Mouse (Mus musculus) lung, adult 2 months (tissue): ENCODE data around the gene Atp1a1. TPM values are rescaled to one million over a fixed set of nuclear protein-coding genes. Genes with fewer than 3 reads are reported as not detected.
A peak's percentile ranks its signal among the peaks of the same experiment; 100 is the strongest.

Experiments
- DNase-seq: peaks from one replicate; pipeline ENCODE4 v3.0.0; 2022
- H3K4me1 ChIP-seq: fragments of 200-500 bp; 2 replicates; pipeline ENCODE4 v1.6.1; 2011; ENCODE audit warnings: low read length; ENCODE audit not compliant: control insufficient read depth, insufficient read depth
- H3K4me3 ChIP-seq: fragments of 200-500 bp; replicated peaks from 2 replicates; pipeline ENCODE3; 2011; ENCODE audit warnings: low read depth, mild to moderate bottlenecking, control low read depth, low read length; ENCODE audit errors: extremely low read depth
- CTCF ChIP-seq: fragments of 200-500 bp; IDR thresholded peaks from 2 replicates; pipeline ENCODE4 v1.5.1; 2011; ENCODE audit warnings: mild to moderate bottlenecking, low read length, control low read depth; ENCODE audit not compliant: insufficient read depth
- POLR2A ChIP-seq: fragments of 200-500 bp; IDR thresholded peaks from 2 replicates; pipeline ENCODE4 v1.6.1; 2011; ENCODE audit warnings: low read depth, mild to moderate bottlenecking, control low read depth, low read length, borderline replicate concordance; ENCODE audit errors: extremely low read depth
- WGBS: fragments of 180-500 bp; shearing (Covaris S2); methylation state at CpG from one replicate; pipeline ENCODE4 v1.1.7; 2018; 5-methylcytosine and 5-hydroxymethylcytosine counted together
- polyA plus RNA-seq: library from polyadenylated mRNA; depleted of rRNA; stranded (reverse); fragments of >200 nt; gene quantifications from 2 replicates; pipeline ENCODE4 v1.2.3, GENCODE M21; 2012

Gene Atp1a1
- polyA plus RNA-seq, 1 experiment = 267 TPM

DNA sequence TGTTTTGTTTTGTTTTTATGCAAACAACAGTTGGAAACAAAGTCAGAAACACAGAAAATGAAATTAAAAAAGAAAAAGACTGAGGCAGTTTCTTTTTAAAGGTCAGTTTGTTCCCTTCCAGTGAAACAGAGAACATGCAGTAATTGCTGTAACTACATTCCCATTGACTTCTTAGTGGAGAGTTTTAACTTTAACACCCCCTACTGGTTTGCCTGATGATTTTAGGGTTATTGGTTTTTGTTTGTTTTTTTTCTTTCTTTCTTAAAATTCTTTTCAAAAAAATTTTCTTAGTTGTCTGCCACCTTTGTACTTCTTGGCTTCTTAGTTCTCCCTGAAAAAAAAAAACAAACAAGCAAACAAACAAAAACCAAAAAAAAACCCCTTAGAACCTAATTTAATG, 12.5 kb upstream of the Atp1a1 start:
- TF ChIP-seq POLR2A (no peak), CTCF (no peak)
- no peak overlapping the region for H3K4me3 ChIP-seq
- DNase-seq = no peak
- peaks cover 2% of the 10 kb centered on the region; the same call in 1 of the 2 replicates for H3K4me1 ChIP-seq

DNA sequence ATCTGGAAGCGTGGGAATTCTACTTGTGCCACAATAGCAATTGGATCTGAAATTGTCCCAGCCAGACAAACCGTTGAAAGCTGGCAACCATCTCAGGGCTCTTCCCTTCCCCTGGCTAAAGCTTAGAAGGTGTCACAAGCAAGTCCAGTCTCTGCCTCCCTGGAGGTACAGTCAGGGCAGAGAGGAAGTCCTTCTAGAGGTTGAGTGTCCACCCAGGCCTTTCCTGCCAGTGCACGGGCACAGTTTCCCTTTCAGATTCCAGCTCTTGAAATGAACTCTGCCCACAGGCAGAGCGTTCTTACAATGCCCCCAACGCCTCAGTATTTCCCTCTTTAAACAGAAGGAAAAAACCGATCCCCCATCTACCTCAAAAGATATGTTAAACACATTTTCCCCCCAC, 11.4 kb upstream of the Atp1a1 start:
- 46% methylated on average over 6 of the region's 6 CpGs for WGBS
- no peak overlapping the region for H3K4me3 ChIP-seq
- no peak for TF ChIP-seq POLR2A
- no peak for TF ChIP-seq CTCF
- peaks cover 2% of the 10 kb centered on the region; the same call in 1 of the 2 replicates for H3K4me1 ChIP-seq
- no peak for DNase-seq

DNA sequence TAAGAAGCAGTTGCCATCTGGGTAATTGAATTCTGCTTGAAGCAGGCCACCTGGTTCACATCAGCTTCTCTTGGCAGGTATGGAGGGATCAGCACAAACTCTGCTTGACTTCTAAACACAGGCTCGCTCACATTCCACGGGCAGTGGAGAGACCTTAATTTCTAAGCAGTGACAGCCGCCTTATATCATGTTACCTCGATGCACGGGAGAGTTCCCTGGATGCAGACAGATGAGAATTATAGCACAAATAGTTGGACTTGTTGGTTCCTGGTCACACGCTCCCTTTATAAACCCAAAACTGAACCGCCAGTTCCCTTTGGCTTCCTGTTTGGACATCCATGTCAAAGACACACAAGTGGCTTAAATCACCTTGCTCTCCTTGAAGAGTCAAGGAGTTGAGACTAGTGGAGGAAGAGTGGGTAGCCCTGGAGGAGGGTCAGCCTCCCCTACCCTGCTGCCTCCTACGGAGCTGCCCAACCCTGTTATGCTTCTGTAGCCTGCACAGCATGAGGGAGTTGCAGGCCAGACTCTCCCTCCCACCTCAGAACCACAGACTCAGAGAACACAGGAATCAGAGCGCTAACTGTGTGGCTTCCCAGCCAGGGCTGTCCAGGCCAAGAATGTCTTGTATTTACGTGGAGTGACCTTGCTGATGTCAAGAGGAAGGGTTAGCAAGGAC, 7.5 kb upstream of the Atp1a1 start:
- no peak for TF ChIP-seq CTCF
- TF ChIP-seq POLR2A = no peak

DNA sequence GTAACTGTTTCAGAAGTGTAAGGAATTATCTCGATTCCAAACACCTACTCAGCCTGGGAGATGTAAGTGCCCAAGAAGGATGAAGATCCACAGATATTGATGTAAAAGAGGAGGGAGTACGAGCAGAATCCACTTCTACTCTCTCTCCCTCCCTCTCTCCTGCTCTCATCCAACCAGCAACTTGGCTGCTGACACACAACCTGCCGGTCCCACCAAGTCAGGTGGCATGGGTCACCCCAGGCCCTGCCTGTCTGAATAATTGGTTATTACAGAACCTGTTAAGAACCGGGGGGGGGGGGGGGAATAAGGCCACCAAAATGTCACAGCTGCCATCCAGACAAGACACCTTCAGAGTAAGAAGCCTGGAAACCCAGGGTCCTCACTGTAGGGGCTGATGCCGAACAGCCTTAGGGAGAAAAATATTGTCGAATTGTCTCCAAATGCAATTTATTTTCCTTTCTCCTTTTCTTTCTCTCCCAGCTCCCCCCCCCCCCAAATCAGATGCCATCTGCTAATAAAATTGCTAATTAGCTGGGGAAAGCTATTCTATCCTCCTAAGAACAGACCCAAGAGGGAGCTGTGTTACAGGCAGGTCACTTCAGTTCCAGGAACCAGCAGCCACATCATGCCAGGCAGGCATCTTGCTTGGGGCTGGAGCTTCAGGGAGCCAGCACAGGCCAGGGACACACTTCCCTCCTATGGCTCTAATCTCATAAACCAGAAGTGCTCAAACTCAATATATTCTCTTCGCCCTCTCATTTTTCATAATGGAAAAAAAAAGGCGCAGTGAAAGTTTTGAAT, 6.7 kb upstream of the Atp1a1 start:
- H3K4me3 ChIP-seq = no peak overlapping the region
- WGBS = 84% methylated on average over 8 of the region's 8 CpGs

More for the DNA sequence above, 7.5 kb upstream of the Atp1a1 start:
- Histone ChIP-seq H3K4me3 (no peak overlapping the region), H3K4me1 (peaks cover 2% of the 10 kb centered on the region; the same call in 1 of the 2 replicates)
- 51% methylated on average over 10 of the region's 10 CpGs for WGBS
- no peak for DNase-seq

DNA sequence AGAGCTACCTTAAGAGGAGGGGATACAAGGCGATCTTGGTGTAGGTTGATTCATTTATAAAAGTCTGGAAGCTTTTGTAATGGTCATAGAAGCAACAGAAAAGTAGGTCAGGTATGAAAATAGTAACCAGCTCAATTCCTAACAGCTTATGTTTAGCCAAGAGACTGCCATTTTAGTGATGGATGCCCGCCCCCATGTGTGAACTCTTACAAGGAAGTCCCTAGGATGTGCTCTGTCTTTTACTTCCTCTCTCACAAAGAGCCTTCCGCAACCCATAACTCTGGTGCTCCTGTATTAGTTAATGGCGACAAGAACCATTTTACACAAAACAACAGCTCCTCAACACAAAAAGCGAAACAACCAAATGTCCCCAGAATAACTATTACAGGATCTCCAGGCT, 4.8 kb upstream of the Atp1a1 start:
- 72% methylated on average over 5 of the region's 5 CpGs for WGBS
- no peak overlapping the region for H3K4me3 ChIP-seq
- TF ChIP-seq CTCF (no peak), POLR2A (no peak)
- peaks cover 2% of the 10 kb centered on the region; the same call in 1 of the 2 replicates for H3K4me1 ChIP-seq
- no peak for DNase-seq

More for the DNA sequence above, 6.7 kb upstream of the Atp1a1 start:
- peaks cover 2% of the 10 kb centered on the region; the same call in 1 of the 2 replicates for H3K4me1 ChIP-seq
- TF ChIP-seq POLR2A (no peak), CTCF (no peak)
- no peak for DNase-seq

DNA sequence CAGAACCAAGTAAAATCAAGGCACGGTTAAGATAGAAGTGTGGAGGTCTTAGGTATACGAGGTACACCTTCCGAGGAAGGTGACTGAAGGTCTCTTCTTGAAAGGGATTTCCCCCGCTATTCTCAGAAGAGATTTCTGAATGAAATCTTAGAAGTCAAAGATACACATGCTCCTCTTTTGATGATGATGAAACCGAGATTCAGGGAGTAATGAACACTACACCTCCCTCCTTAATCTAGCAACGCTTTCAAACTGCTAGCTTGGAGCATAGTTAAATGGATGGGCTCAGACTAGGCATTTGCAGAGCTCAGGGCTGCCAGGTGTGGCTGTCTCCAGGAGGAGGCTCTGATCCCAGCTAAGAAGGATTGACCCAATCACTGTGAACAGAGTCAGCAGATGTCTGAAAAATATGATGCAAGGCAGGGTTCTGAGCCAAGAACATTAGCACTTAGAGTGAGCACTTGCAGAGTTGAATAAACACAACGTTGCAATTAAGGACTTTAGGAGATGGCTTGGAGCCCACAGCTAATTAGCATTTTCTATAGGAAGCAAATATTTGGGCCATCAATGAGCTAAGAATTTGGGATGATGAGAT, 2.5 kb upstream of the Atp1a1 start:
- WGBS = 61% methylated on average over 7 of the region's 7 CpGs
- Histone ChIP-seq H3K4me1 (peaks cover 2% of the 10 kb centered on the region), H3K4me3 (no peak overlapping the region)
- TF ChIP-seq POLR2A (no peak), CTCF (no peak)
- DNase-seq = no peak

DNA sequence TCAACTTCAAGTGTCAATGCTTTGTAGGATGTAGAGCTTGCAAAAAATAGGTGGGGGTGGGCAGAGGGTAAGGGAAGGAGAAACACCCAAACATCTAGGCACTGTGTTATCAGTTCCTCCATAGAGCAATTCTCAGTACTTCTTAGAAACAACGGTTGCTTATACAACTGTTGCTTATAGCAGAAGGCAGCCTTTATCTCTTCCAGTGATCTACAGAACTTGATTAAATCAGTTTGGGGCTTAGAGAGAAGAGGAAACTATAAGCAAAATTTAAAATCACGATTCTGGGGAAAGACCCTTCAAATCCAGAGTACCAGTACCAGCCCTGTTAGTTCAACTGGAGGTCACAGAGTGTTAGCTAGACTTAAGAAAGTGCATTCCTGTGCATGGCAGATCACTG, 1.2 kb upstream of the Atp1a1 start:
- TF ChIP-seq POLR2A (no peak), CTCF (no peak)
- Histone ChIP-seq H3K4me3 (no peak overlapping the region), H3K4me1 (peaks cover 12% of the 10 kb centered on the region)
- DNase-seq = no peak
- WGBS = 37% methylated on average over 2 of the region's 2 CpGs

DNA sequence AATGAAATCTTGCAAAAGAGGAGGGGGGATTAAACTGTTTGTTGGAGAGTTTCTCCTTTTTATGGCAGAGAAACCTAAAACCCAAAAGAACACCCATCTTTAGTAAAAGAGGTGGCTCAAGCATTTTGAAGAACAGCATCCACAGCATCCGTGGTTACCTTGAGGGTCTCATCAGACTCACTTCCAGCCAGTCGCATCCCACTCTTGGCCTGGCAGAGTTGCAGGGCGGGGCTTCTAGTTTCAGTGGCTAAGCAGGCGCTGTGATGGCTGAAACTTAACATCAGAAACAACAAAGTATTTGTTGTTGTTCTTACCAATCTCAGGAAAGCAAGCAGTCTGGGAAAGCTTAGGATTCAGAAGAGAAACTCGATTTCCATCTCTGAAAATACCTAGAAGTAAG, 807 bp upstream of the Atp1a1 start:
- no peak for DNase-seq
- 35% methylated on average over 5 of the region's 5 CpGs for WGBS
- Histone ChIP-seq H3K4me1 (peaks cover 12% of the 10 kb centered on the region), H3K4me3 (no peak overlapping the region)
- TF ChIP-seq CTCF = no peak
- no peak for TF ChIP-seq POLR2A

DNA sequence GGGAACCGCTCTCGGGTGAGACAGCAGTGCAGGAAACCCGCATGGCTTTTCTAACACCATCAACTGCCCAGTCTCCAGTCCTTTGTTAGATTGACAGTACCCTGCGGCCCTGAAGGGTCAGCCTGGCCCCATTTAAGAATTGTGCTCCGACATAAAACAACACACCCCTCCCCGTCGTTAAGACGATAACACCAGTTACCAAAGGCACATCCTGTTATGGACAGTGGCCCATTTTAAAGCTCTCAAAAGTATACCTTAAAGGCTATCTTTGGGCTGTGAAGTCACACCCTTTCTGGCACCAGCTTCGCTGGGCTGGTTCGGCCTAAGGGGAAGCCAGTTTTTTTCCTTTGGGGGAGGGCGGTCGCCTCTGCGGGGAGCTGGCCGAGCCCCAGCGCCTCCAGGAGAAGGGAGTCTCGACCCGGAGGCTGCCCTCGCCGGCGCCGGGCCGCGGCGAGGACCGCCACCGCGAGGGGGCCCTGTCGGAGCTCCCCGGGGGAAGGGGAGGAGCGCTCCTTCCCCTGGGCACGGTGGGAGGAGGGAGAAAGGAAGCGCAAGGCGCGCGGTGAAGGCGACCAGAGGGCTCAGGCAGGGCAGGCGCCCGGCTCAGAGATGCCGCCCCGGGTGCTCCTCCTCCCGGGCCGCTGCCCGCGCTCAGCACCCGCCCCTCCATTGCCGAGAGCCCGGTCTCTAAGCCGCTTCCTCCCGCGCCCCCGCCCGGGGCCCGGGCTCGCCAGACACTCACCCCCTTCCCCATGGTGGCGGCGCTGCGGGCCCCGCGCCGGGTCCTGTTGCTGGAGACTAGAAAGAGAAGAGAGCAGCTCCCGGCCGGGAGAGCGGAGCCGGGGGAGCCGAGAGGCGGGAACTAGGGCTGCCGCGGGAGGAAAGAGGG, 579 bp downstream of the Atp1a1 start:
- 1% methylated on average over 65 of the region's 68 CpGs for WGBS
- TF ChIP-seq POLR2A (peak; percentile 82; the same call in 1 of the 2 replicates), CTCF (0 out of 2 replicates have a peak, but pooled peaks have one; percentile 7)
- H3K4me3 ChIP-seq = peak overlapping the region; percentile 65
- peaks cover 19% of the 10 kb centered on the region for H3K4me1 ChIP-seq
- peak; percentile 86 for DNase-seq
